9 mouse cellular contexts compared by ENCODE assay signal in genomic region chr14:34569534-34570194, GRCm38 (mm10). TPM values are rescaled to one million over a fixed set of nuclear protein-coding genes. Genes with fewer than 3 reads are reported as not detected.
DNase-seq lines count a peak whose midpoint lies in the region; ATAC-seq and TF ChIP-seq lines count a peak whose summit lies in the region.
"Had no signal": no experiment of that assay in that cellular context is flagged by ENCODE, and none has a peak within 500 bp of the region (broad histone marks: within the 10 kb centered on the region; RNA-seq: fewer than 3 reads in every experiment).

No protein-coding gene starts in this region.

- no peak overlapping the region for H3K9ac ChIP-seq in lung, embryonic 15.5 days
- peak overlapping the region; percentile 44; the same call in 1 of the 2 replicates for H3K9ac ChIP-seq in forebrain, embryonic 12.5 days
- H3K9ac ChIP-seq in intestine, postnatal 0 days (ENCODE audit: low read depth, low read length) = no peak overlapping the region

- no peak for DNase-seq in lung, postnatal 4 days
- DNase-seq in adrenal gland, adult 18-20 months (ENCODE audit: low spot score in 2 of 2) = no peak
- DNase-seq in cerebellum, adult 11-12 months = no peak

- ATAC-seq in lung, embryonic 15.5 days (ENCODE audit: borderline replicate concordance, extremely low read depth, low FRiP score, low TSS enrichment) = no peak
- no peak; the same call in 1 of the 2 replicates for ATAC-seq in forebrain, embryonic 12.5 days (ENCODE audit: low FRiP score)
- no peak for ATAC-seq in intestine, postnatal 0 days

- peak overlapping the region; percentile 52 for H3K4me2 ChIP-seq in lung, embryonic 15.5 days
- H3K4me2 ChIP-seq in forebrain, embryonic 12.5 days = peak overlapping the region; percentile 51
- peak overlapping the region; percentile 60 for H3K4me2 ChIP-seq in intestine, postnatal 0 days (replicated peaks; ENCODE audit: low read depth)

- 30% methylated on average over 27 of the region's 27 CpGs for WGBS in lung, embryonic 15.5 days
- WGBS in forebrain, embryonic 12.5 days = 45% methylated on average over 27 of the region's 27 CpGs
- WGBS in intestine, postnatal 0 days = 25% methylated on average over 27 of the region's 27 CpGs
- 28% methylated on average over 27 of the region's 27 CpGs for WGBS in small intestine, adult 2 months

- peaks cover 24% of the 10 kb centered on the region; the same call in 1 of the 2 replicates for H3K4me1 ChIP-seq in lung, embryonic 15.5 days
- H3K4me1 ChIP-seq in forebrain, embryonic 12.5 days = peaks cover 7% of the 10 kb centered on the region; the same call in 1 of the 2 replicates
- 0 out of 2 replicates have a peak, but pooled peaks cover 10% of the 10 kb centered on the region for H3K4me1 ChIP-seq in intestine, postnatal 0 days (replicated peaks; ENCODE audit: control insufficient read depth, insufficient read depth, low read length)
- H3K4me1 ChIP-seq in small intestine, adult 2 months (ENCODE audit: control insufficient read depth, insufficient read depth, insufficient read length, low read length) = peaks cover 7% of the 10 kb centered on the region

- no peaks in the 10 kb centered on the region for H3K36me3 ChIP-seq in lung, embryonic 15.5 days
- H3K36me3 ChIP-seq in forebrain, embryonic 12.5 days (replicated peaks) = no peaks in the 10 kb centered on the region
- H3K36me3 ChIP-seq in intestine, postnatal 0 days (ENCODE audit: control insufficient read depth, insufficient read depth) = no peaks in the 10 kb centered on the region; the same call in 1 of the 2 replicates
- H3K36me3 ChIP-seq in small intestine, adult 2 months (ENCODE audit: control insufficient read depth, insufficient read depth, low read length) = no peaks in the 10 kb centered on the region

- H3K27me3 ChIP-seq in lung, embryonic 15.5 days = no peaks in the 10 kb centered on the region
- H3K27me3 ChIP-seq in forebrain, embryonic 12.5 days = peaks cover 14% of the 10 kb centered on the region; the same call in 1 of the 2 replicates
- H3K27me3 ChIP-seq in intestine, postnatal 0 days (replicated peaks; ENCODE audit: control insufficient read depth, insufficient read depth, low read length) = no peaks in the 10 kb centered on the region
- no peaks in the 10 kb centered on the region for H3K27me3 ChIP-seq in small intestine, adult 2 months (ENCODE audit: control insufficient read depth, insufficient read depth, low read length)

- no peak for TF ChIP-seq POLR2A in small intestine, adult 2 months (IDR thresholded peaks at IDR 0.05; ENCODE audit: low read depth, low read length)

- H3K4me3 ChIP-seq in lung, embryonic 15.5 days = peak overlapping the region; percentile 22
- peak overlapping the region; percentile 23 for H3K4me3 ChIP-seq in forebrain, embryonic 12.5 days (replicated peaks)
- H3K4me3 ChIP-seq in intestine, postnatal 0 days (ENCODE audit: low read depth, low read length) = peak overlapping the region; percentile 24; the same call in 1 of the 2 replicates
- peak overlapping the region; percentile 35 for H3K4me3 ChIP-seq in small intestine, adult 2 months (ENCODE audit: low read depth, low read length)

- no peak for TF ChIP-seq CTCF in intestine, postnatal 0 days (IDR thresholded peaks at IDR 0.05; ENCODE audit: low read depth)
- TF ChIP-seq CTCF in small intestine, adult 2 months (IDR thresholded peaks at IDR 0.05; ENCODE audit: extremely low read depth, insufficient read length, insufficient replicate concordance, low read depth, low read length) = no peak

- H3K9me3 ChIP-seq in lung, embryonic 15.5 days = no peaks in the 10 kb centered on the region
- H3K9me3 ChIP-seq in forebrain, embryonic 12.5 days = no peaks in the 10 kb centered on the region
- H3K9me3 ChIP-seq in intestine, postnatal 0 days (ENCODE audit: control insufficient read depth) = no peaks in the 10 kb centered on the region

- H3K27ac ChIP-seq in lung, embryonic 15.5 days = no peak overlapping the region
- no peak overlapping the region for H3K27ac ChIP-seq in forebrain, embryonic 12.5 days
- no peak overlapping the region for H3K27ac ChIP-seq in intestine, postnatal 0 days (ENCODE audit: low read depth, low read length)
- H3K27ac ChIP-seq in small intestine, adult 2 months (ENCODE audit: insufficient read depth, low read depth, low read length) = no peak overlapping the region

RNA-seq across cellular contexts. Expression of gene Ldb3, which starts 18.8 kb away (rescaled TPM):
- polyA plus RNA-seq in lung, embryonic 15.5 days (2015; fragmentation: Nextera tagmentation; extraction: Ambion mirVana) = 8.3 and 9.5 TPM in 2 replicates
- 0.13 and 0.20 TPM in 2 replicates for polyA plus RNA-seq in forebrain, embryonic 12.5 days (2016; fragmentation: Nextera tagmentation; extraction: Ambion mirVana)
- polyA plus RNA-seq in intestine, postnatal 0 days (2015; fragmentation: Nextera tagmentation; extraction: Ambion mirVana) = 15.2 and 16.2 TPM in 2 replicates
- 29.9 and 102 TPM in 2 replicates for polyA plus RNA-seq in small intestine, adult 2 months (2012; rRNA removed)
- total RNA-seq in adrenal gland, adult 18-20 months (2021) = 1 to 10 TPM in 1 of 2 experiments, under 1 TPM in 1; 0.46 to 2.6 TPM

RNA-seq across cellular contexts. Expression of gene Opn4, which starts 30.3 kb away (rescaled TPM):
- polyA plus RNA-seq in lung, embryonic 15.5 days (2015; fragmentation: Nextera tagmentation; extraction: Ambion mirVana) = 0.15 and 0.29 TPM in 2 replicates
- 0.19 and 0.28 TPM in 2 replicates for polyA plus RNA-seq in forebrain, embryonic 12.5 days (2016; fragmentation: Nextera tagmentation; extraction: Ambion mirVana)
- polyA plus RNA-seq in intestine, postnatal 0 days (2015; fragmentation: Nextera tagmentation; extraction: Ambion mirVana) = 0.26 and 0.69 TPM in 2 replicates
- not detected in 2 replicates for polyA plus RNA-seq in small intestine, adult 2 months (2012; rRNA removed)
- not detected for total RNA-seq in adrenal gland, adult 18-20 months (2021)
- total RNA-seq: adrenal gland, postnatal 25 days had no signal

RNA-seq across cellular contexts. Expression of gene 9230112D13Rik, which starts 47.1 kb away (rescaled TPM):
- polyA plus RNA-seq in lung, embryonic 15.5 days (2015; fragmentation: Nextera tagmentation; extraction: Ambion mirVana) = not detected in 2 replicates
- polyA plus RNA-seq in forebrain, embryonic 12.5 days (2016; fragmentation: Nextera tagmentation; extraction: Ambion mirVana) = not detected in 2 replicates
- polyA plus RNA-seq in intestine, postnatal 0 days (2015; fragmentation: Nextera tagmentation; extraction: Ambion mirVana) = not detected in 2 replicates
- polyA plus RNA-seq in small intestine, adult 2 months (2012; rRNA removed) = not detected in 2 replicates
- total RNA-seq in adrenal gland, adult 18-20 months (2021) = not detected
- total RNA-seq: adrenal gland, postnatal 25 days; heart, adult 18-20 months had no signal
